Mouse (Mus musculus): ENCODE results near the gene Uqcrfs1.

The Uqcrfs1 gene

DNA sequence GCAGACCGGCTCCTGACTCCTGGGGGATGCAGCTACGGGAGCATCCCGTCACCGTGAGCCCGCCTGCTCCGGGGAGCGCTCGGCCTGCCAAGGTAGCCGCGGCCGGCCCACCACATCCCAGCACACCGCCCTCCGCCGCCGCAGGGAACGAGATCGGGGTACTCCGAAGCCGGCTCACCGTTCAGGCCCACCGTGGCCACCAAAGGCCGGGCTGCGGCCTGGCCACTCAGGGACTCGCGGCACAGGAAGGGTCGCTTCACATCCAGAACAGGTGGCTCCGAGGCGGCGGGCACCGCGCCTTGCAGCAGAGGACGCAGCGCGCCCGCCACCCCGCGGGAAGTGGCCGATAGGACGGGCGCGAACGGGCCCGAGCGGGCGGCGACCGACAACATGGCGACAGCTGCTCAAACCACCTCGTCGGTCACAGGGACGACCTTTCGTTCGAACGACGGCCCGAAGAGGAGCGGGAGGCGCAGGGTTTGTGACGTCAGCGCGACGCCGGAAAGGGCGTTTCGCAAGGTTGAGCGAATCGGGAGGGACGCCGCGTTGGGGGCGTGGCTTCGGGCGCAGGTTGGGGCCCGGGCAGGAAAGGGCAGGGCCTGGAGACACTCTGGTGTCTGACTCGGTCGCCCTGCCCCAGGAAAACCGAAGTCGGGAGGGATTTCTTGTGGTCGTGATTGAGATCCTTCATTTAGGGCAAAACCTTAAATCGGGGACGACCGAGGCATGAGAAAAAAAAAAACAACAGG is at the start of gene Uqcrfs1:
TSS of gene Uqcrfs1 (minus strand) at position 507 of the 749 bp plus-strand sequence.
- DNase-seq (ENCODE audit: low read depth), result peak; percentile 97

DNA sequence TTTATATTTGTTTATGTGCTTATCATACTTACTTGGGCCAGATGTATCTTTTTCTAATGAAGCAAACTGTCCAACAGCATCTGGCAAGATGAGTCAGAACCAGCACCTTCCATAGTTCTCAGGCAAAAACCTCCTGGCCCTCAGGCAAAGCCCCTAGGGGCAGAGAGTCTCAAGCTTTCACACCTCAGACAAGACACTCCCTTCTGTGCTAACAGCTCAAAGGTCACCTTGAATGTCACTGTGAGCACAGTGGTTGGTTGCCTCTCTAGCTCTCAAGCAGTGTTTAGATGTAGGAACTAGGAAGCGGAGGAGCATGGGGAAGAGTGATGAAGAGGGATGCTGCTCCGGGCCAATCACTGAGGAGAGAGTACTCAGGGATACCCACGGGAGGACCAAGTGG is 40.6 kb upstream of the Uqcrfs1 start:
- no peak for DNase-seq (ENCODE audit: low read depth)

- DNase-seq (ENCODE audit: low read depth), result no peak
These were observed 37.4 kb upstream of the Uqcrfs1 start for GRCm38 (mm10) chr13:30582541-30582940.

GRCm38 (mm10) chr13:30578806-30579205 is 33.6 kb upstream of the Uqcrfs1 start:
- no peak for DNase-seq (ENCODE audit: low read depth)

DNA sequence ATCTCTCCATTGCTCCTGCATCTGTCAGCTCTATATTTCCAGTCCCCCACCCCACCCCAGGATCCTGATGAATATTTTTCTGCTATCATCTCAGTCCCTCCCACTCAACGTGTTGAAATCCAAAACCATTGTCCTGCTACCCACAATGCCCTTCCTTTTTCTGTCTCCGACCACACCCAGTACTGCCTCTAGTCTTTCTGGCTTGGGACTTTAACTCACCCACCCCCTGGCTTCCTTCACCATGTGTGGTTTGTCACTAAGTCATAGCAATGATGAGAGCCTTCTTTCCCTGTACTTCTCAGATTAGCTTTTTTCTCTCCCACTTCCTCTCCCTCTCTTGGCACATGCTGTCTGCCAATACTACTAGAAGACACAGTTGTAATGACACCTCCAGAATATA is 31.7 kb upstream of the Uqcrfs1 start:
- no peak for DNase-seq (ENCODE audit: low read depth)

DNA sequence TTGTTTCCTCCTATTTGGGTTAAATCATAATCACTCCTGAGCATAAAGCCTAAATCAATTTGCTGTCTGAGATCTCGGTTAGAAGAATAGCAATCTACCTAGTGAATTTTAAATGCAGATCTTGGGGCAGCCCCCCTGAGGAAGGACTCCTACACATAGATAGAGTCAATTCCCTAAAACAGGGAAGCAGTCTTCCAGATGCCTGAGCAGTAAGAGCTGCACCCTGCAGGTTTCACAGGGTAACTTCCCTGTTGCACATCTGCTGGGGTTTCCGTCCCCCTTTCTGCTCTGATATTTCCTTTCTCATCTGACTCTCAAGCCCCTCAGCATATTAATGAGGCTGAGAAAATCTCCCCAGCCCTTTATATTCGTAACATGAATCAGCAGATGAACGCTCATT is 27.8 kb upstream of the Uqcrfs1 start:
- DNase-seq (ENCODE audit: low read depth), result no peak

DNA sequence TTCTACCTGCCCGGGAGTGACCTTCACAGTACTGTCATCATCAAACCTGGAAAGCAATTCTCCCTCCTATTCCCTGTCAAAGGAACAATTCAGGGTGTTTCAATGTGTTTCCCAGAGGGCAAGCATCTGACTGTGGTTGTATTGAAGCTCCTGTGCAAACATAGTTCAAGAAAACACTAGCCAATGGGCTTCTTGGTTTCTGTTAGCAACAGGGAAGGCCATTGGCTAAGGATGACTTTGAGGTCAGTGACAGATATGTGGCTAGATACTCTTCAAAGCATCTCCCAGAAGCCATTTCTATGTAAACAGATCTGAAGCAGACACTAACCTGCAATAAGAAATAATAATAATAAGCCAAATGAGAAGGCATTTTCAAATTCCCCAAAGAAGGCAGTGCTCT is 25.0 kb upstream of the Uqcrfs1 start:
- DNase-seq (ENCODE audit: low read depth), result no peak

DNA sequence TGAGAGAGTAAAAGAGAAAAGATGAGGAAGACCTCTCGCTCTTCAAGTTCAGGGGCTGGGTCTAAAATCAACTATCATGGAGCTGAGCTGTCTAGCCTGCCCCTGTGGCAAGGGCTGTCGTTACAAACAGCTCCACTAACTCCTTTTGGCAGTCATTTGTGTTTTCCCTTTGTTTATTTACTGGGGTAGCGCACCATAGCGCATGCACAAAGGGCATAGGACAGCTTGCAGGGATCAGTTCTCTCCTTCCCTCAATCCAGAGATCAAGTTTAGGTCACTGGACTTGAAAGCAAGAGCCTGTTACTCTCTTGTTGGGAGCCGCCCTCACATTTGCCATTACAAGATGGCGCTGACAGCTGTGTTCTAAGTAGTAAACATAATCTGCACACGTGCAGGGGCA is 22.4 kb upstream of the Uqcrfs1 start:
- no peak for DNase-seq (ENCODE audit: low read depth)

- DNase-seq (ENCODE audit: low read depth), result peak; percentile 75
These were observed 21.6 kb upstream of the Uqcrfs1 start for GRCm38 (mm10) chr13:30566767-30567166.

DNA sequence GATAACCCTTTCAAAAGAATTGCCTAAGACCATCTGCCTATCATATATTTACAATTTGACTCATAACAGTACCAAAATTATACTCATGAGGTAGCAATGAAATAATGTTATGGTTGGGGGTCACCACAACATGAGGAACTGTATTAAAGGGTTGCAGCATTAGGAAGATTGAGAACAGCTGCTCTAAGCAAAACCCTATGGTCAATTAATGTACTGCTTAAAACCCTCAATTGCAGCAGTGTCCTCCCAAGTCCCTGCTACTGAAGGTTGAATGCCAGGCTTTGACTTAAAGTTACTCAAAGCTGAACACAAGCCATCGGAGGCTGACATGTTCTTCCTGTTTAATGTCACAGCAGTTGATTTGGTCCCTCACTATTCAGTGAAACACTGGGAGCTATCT is 15.4 kb upstream of the Uqcrfs1 start:
- no peak for DNase-seq (ENCODE audit: low read depth)

DNA sequence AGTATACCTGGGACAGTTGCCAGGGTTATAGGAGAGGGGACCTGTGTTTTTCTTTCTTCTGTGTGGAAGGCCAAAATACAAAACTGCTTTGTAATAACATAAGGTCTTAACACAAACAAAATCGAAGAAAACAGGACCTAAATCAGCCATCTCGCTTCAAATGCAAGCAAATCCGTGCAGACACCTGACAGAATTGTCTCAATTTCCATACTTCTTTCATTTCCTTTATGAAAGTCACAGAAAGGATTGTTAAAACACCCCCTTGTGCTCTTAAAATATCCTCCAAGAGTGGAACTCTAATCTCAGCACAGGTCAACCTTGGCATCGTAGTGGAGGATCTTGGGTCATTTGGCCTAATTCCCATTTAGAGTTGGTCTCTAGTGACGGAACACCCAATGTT is 14.9 kb upstream of the Uqcrfs1 start:
- no peak for DNase-seq (ENCODE audit: low read depth)

GRCm38 (mm10) chr13:30557751-30558150 is 12.6 kb upstream of the Uqcrfs1 start:
- no peak for DNase-seq (ENCODE audit: low read depth)

GRCm38 (mm10) chr13:30553051-30553587 is 8.0 kb upstream of the Uqcrfs1 start:
- peak; percentile 64 for DNase-seq (ENCODE audit: low read depth)

GRCm38 (mm10) chr13:30549339-30549738 is 4.2 kb upstream of the Uqcrfs1 start:
- DNase-seq (ENCODE audit: low read depth), result no peak

DNA sequence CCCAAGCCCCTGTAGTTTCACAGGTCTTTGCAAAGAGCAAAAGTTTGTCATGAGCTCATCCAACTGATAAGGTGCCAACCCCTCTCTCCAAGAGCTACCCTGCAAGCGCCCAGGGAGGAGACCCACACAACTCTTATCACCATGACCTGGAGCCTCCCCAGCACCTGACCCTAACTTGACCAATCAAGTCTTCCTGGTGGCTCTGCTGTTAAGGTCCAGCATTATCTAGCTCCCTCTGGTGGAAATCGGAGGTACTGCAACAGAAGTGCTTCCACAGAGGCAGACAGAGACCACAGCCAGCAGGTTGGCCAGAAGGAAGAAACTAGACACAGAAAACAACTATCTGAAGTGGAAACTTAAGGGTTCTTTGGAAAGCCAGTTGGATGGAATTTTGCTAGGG is 3.7 kb upstream of the Uqcrfs1 start:
- peak; percentile 86 for DNase-seq (ENCODE audit: low read depth)

GRCm38 (mm10) chr13:30530761-30531160 is 14.4 kb downstream of the Uqcrfs1 start:
- peak; percentile 79 for DNase-seq (ENCODE audit: low read depth)

GRCm38 (mm10) chr13:30524961-30525360 is 20.2 kb downstream of the Uqcrfs1 start:
- DNase-seq (ENCODE audit: low read depth), result peak; percentile 48

DNA sequence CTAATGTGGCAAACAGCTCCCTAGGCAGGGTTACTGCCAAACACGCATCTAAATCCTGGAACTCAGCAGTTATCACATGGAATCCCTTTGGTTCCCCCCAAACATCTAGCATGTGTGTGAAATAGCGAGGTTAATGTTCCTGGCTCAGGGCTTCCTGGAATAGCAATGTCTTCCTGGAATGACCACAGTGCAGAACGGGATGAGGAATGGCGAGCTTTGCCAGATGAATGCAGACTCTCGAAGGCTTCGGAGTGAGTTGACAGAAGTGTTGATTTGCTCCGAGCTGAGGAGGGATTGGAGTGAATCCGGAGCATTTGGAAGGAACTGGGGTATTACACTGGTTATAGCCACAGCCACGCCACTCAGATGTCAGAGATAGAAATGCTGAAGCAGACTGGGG is 21.2 kb downstream of the Uqcrfs1 start:
- no peak for DNase-seq (ENCODE audit: low read depth)

DNA sequence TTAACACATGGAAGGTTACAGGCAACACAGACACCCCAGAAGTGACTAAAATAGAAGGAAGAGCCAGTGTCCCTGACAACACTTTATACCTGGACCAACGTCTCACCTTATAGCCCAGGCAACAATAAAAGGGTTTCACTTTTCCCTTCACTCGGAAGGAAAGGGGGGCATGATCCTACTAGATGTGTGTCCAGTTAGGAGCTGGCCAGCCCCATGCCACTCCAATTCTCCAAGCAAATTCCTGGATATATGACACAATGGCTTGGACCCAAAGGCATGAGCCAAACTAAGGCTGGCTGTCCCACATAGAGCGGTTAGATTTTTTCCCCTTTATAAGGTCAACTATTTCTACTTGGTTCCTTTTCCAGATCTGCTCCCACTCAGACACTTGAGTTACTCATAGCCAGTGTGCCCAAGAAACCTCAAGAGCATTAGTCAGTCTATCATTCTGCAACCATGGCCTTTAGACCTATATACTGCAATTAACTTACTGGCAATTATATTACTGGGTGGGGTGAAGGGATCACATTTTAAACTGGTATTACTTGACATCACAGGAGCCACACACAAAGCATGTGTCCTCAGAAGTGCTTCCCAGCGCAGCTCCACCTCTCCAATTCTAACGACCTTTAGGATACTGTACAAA is 21.8 kb downstream of the Uqcrfs1 start:
- DNase-seq (ENCODE audit: low read depth), result no peak

GRCm38 (mm10) chr13:30521282-30521902 is 23.8 kb downstream of the Uqcrfs1 start:
- no peak for DNase-seq (ENCODE audit: low read depth)

DNA sequence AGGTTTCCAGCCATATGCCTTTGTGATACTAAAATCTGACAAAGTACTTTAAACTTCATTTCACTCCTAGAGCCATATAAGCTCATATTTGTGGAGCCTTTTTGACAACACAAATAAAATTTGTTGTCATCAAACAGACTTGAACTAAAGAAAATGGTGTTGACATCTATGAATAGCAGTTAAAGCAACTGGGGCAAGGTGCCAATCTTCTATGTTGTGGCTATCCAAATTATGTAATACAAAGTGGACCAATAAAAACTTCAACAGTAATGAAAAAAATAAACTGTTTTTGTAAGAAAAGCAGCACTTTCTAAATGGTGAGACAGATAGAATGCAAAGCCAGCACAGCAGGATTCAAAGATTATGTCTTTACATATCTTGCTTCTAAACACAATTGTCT is 27.0 kb downstream of the Uqcrfs1 start:
- DNase-seq (ENCODE audit: low read depth), result peak; percentile 17

GRCm38 (mm10) chr13:30507651-30508050 is 37.5 kb downstream of the Uqcrfs1 start:
- DNase-seq (ENCODE audit: low read depth), result peak; percentile 13

DNA sequence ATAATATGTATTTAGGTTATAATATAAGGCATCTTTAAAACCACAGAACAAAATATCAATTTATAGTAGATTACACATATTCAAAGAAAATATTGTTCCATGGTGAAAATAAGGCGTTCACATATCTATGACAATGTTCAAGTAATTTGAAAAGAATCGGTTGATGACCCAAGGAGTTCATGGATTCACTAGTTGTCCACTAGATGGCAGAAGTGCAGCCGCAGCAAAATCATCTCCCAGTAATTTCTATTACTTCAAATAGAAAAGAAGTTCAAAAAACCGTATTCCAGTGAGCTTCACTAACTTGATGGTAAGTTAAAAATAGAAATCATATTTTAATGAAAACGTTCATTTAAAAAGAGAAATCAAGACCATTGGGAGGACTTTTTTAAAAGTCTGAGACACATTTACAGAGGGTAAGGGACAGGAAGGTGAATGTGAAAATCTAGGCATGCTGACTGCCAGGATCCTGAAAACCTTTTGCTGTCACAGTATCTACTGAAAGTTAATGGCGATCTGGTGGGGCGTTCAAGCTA is 43.2 kb downstream of the Uqcrfs1 start:
- DNase-seq (ENCODE audit: low read depth), result peak; percentile 62
